Mouse (Mus musculus): Measurements from ENCODE around the gene Dnah8. TPM values are rescaled to one million over a fixed set of nuclear protein-coding genes. Genes with fewer than 3 reads are reported as not detected.

Gene Dnah8
- polyA plus RNA-seq, 1 experiment from 2014 or later = 0.10 TPM

GRCm38 (mm10) chr17:30775096-30775495 lies 150.9 kb downstream of the Dnah8 start:
- Histone ChIP-seq H3K4me3 (ENCODE audit: inconsistent target) (no peak overlapping the region), H3K79me2 (ENCODE audit: inconsistent target) (no peaks in the 10 kb centered on the region), H3K27ac (no peak overlapping the region), H3K36me3 (ENCODE audit: inconsistent target) (no peaks in the 10 kb centered on the region)
- WGBS (ENCODE audit: missing documents) = 64% methylated on average over 5 of the region's 5 CpGs

GRCm38 (mm10) chr17:30781046-30781445 lies 156.9 kb downstream of the Dnah8 start:
- Histone ChIP-seq H3K27ac (no peak overlapping the region), H3K4me3 (ENCODE audit: inconsistent target) (no peak overlapping the region), H3K79me2 (ENCODE audit: inconsistent target) (no peaks in the 10 kb centered on the region), H3K36me3 (ENCODE audit: inconsistent target) (no peaks in the 10 kb centered on the region)
- 87% methylated on average over 8 of the region's 8 CpGs for WGBS (ENCODE audit: missing documents)

- Histone ChIP-seq H3K4me3 (ENCODE audit: inconsistent target) (no peak overlapping the region), H3K27ac (no peak overlapping the region), H3K36me3 (ENCODE audit: inconsistent target) (no peaks in the 10 kb centered on the region), H3K79me2 (ENCODE audit: inconsistent target) (no peaks in the 10 kb centered on the region)
- WGBS (ENCODE audit: missing documents) = 93% methylated on average over 14 of the region's 14 CpGs
These were observed 158.1 kb downstream of the Dnah8 start for GRCm38 (mm10) chr17:30782286-30782685.

- no peak overlapping the region for H3K4me3 ChIP-seq (ENCODE audit: inconsistent target)
- no peak overlapping the region for H3K27ac ChIP-seq
- H3K79me2 ChIP-seq (ENCODE audit: inconsistent target) = no peaks in the 10 kb centered on the region
- 94% methylated on average over 8 of the region's 8 CpGs for WGBS (ENCODE audit: missing documents)
- no peaks in the 10 kb centered on the region for H3K36me3 ChIP-seq (ENCODE audit: inconsistent target)
These were observed 164.2 kb downstream of the Dnah8 start for GRCm38 (mm10) chr17:30788361-30788760.

- Histone ChIP-seq H3K79me2 (ENCODE audit: inconsistent target) (no peaks in the 10 kb centered on the region), H3K36me3 (ENCODE audit: inconsistent target) (no peaks in the 10 kb centered on the region), H3K4me3 (ENCODE audit: inconsistent target) (no peak overlapping the region), H3K27ac (no peak overlapping the region)
- WGBS (ENCODE audit: missing documents) = 94% methylated on average over 7 of the region's 7 CpGs
These were observed 166.7 kb downstream of the Dnah8 start for GRCm38 (mm10) chr17:30790816-30791215.

GRCm38 (mm10) chr17:30792396-30792795 lies 168.2 kb downstream of the Dnah8 start:
- WGBS (ENCODE audit: missing documents) = 84% methylated on average over 4 of the region's 6 CpGs
- H3K4me3 ChIP-seq (ENCODE audit: inconsistent target) = no peak overlapping the region
- no peaks in the 10 kb centered on the region for H3K79me2 ChIP-seq (ENCODE audit: inconsistent target)
- no peaks in the 10 kb centered on the region for H3K36me3 ChIP-seq (ENCODE audit: inconsistent target)
- H3K27ac ChIP-seq = no peak overlapping the region

GRCm38 (mm10) chr17:30796616-30797015 lies 172.5 kb downstream of the Dnah8 start:
- H3K36me3 ChIP-seq (ENCODE audit: inconsistent target) = no peaks in the 10 kb centered on the region
- 95% methylated on average over 4 of the region's 4 CpGs for WGBS (ENCODE audit: missing documents)
- H3K79me2 ChIP-seq (ENCODE audit: inconsistent target) = no peaks in the 10 kb centered on the region
- no peak overlapping the region for H3K4me3 ChIP-seq (ENCODE audit: inconsistent target)
- H3K27ac ChIP-seq = no peak overlapping the region

- H3K36me3 ChIP-seq (ENCODE audit: inconsistent target) = no peaks in the 10 kb centered on the region
- no peak overlapping the region for H3K4me3 ChIP-seq (ENCODE audit: inconsistent target)
- no peak overlapping the region for H3K27ac ChIP-seq
- H3K79me2 ChIP-seq (ENCODE audit: inconsistent target) = no peaks in the 10 kb centered on the region
- 93% methylated on average over 18 of the region's 19 CpGs for WGBS (ENCODE audit: missing documents)
These were observed 176.3 kb downstream of the Dnah8 start for GRCm38 (mm10) chr17:30800261-30800985.

- no peaks in the 10 kb centered on the region for H3K36me3 ChIP-seq (ENCODE audit: inconsistent target)
- 91% methylated on average over 9 of the region's 9 CpGs for WGBS (ENCODE audit: missing documents)
- no peak overlapping the region for H3K4me3 ChIP-seq (ENCODE audit: inconsistent target)
- no peak overlapping the region for H3K27ac ChIP-seq
- no peaks in the 10 kb centered on the region for H3K79me2 ChIP-seq (ENCODE audit: inconsistent target)
These were observed 179.5 kb downstream of the Dnah8 start for GRCm38 (mm10) chr17:30803668-30804067.

GRCm38 (mm10) chr17:30804955-30805354 lies 180.8 kb downstream of the Dnah8 start:
- H3K36me3 ChIP-seq (ENCODE audit: inconsistent target) = no peaks in the 10 kb centered on the region
- 93% methylated on average over 8 of the region's 8 CpGs for WGBS (ENCODE audit: missing documents)
- H3K4me3 ChIP-seq (ENCODE audit: inconsistent target) = no peak overlapping the region
- H3K79me2 ChIP-seq (ENCODE audit: inconsistent target) = no peaks in the 10 kb centered on the region
- no peak overlapping the region for H3K27ac ChIP-seq

GRCm38 (mm10) chr17:30805511-30806059 lies 181.4 kb downstream of the Dnah8 start:
- Histone ChIP-seq H3K4me3 (ENCODE audit: inconsistent target) (no peak overlapping the region), H3K27ac (no peak overlapping the region), H3K36me3 (ENCODE audit: inconsistent target) (no peaks in the 10 kb centered on the region), H3K79me2 (ENCODE audit: inconsistent target) (no peaks in the 10 kb centered on the region)
- WGBS (ENCODE audit: missing documents) = 76% methylated on average over 12 of the region's 12 CpGs

GRCm38 (mm10) chr17:30808866-30809660 lies 184.9 kb downstream of the Dnah8 start:
- 96% methylated on average over 15 of the region's 15 CpGs for WGBS (ENCODE audit: missing documents)
- Histone ChIP-seq H3K79me2 (ENCODE audit: inconsistent target) (no peaks in the 10 kb centered on the region), H3K36me3 (ENCODE audit: inconsistent target) (no peaks in the 10 kb centered on the region), H3K27ac (no peak overlapping the region), H3K4me3 (ENCODE audit: inconsistent target) (no peak overlapping the region)

GRCm38 (mm10) chr17:30809926-30810660 lies 185.9 kb downstream of the Dnah8 start:
- Histone ChIP-seq H3K36me3 (ENCODE audit: inconsistent target) (no peaks in the 10 kb centered on the region), H3K4me3 (ENCODE audit: inconsistent target) (no peak overlapping the region), H3K79me2 (ENCODE audit: inconsistent target) (no peaks in the 10 kb centered on the region), H3K27ac (no peak overlapping the region)
- WGBS (ENCODE audit: missing documents) = 92% methylated on average over 16 of the region's 16 CpGs

GRCm38 (mm10) chr17:30818543-30818942 lies 194.4 kb downstream of the Dnah8 start:
- WGBS (ENCODE audit: missing documents) = 100% methylated on average over 4 of the region's 5 CpGs
- H3K27ac ChIP-seq = no peak overlapping the region
- H3K79me2 ChIP-seq (ENCODE audit: inconsistent target) = no peaks in the 10 kb centered on the region
- no peak overlapping the region for H3K4me3 ChIP-seq (ENCODE audit: inconsistent target)
- H3K36me3 ChIP-seq (ENCODE audit: inconsistent target) = no peaks in the 10 kb centered on the region
